Mouse (Mus musculus) liver, embryonic 14.5 days (tissue): ENCODE measurements around the gene Bcl2l13. TPM values are rescaled to one million over a fixed set of nuclear protein-coding genes. Genes with fewer than 3 reads are reported as not detected.
A peak's percentile ranks its signal among the peaks of the same experiment; 100 is the strongest.
"Not testable (repeated sequence)": the region's sequence is repeated elsewhere in the genome, so short reads cannot be mapped to it uniquely, and the experiment has no call there.

Experiments used
- ATAC-seq: fragments of 200-750 bp; cut with Nextera tagmentation; 2 replicates; pipeline ENCODE4 v1.8.0; 2017; ENCODE audit warnings: moderate number of reproducible peaks, mild to moderate bottlenecking, moderate library complexity; ENCODE audit not compliant: insufficient read depth
- DNase-seq, 3 experiments: peaks; one replicate each; pipeline ENCODE4 v3.0.0-alpha.2; 2012 to 2013; ENCODE audit warnings: low read depth in 3 of 3, low spot score in 3 of 3
- H3K27ac ChIP-seq: fragments of 300-500 bp; sonication (generic); 2 replicates; pipeline ENCODE4 v1.5.1; 2014; ENCODE audit warnings: moderate library complexity, mild to moderate bottlenecking, control low read depth, inconsistent platforms
- H3K27me3 ChIP-seq: fragments of 300-500 bp; sonication (generic); 2 replicates; pipeline ENCODE4 v1.6.1; 2014; ENCODE audit warnings: mild to moderate bottlenecking, low read length, moderate library complexity; ENCODE audit not compliant: control insufficient read depth, insufficient read depth
- H3K36me3 ChIP-seq: fragments of 300-500 bp; sonication (generic); replicated peaks from 2 replicates; pipeline ENCODE4 v1.6.1; 2014; ENCODE audit warnings: low read depth; ENCODE audit not compliant: control insufficient read depth, insufficient read depth
- H3K4me1 ChIP-seq, 2 experiments: fragments of 200-500 bp in 1 of 2; fragments of 300-500 bp in 1 of 2; sonication (generic) in 1 of 2; replicated peaks; 2 replicates each; pipeline ENCODE4 v1.6.1; 2012 to 2014; ENCODE audit warnings: antibody characterized with exemption in 1 of 2, inconsistent platforms in 1 of 2, low read length in 1 of 2; ENCODE audit not compliant: control insufficient read depth in 2 of 2, insufficient read depth in 2 of 2
- H3K4me2 ChIP-seq: fragments of 300-500 bp; sonication (generic); 2 replicates; pipeline ENCODE4 v1.6.1; 2014; ENCODE audit warnings: low read depth, mild to moderate bottlenecking, control low read depth, moderate library complexity
- H3K4me3 ChIP-seq, 2 experiments: fragments of 200-500 bp in 1 of 2; fragments of 300-500 bp in 1 of 2; sonication (generic) in 1 of 2; 2 replicates each; pipeline ENCODE4 v1.5.1; 2012 to 2014; ENCODE audit warnings: low read depth in 2 of 2, low read length in 2 of 2, mild to moderate bottlenecking in 2 of 2, control low read depth in 1 of 2, inconsistent platforms in 1 of 2, moderate library complexity in 1 of 2; ENCODE audit not compliant: insufficient read depth in 1 of 2
- H3K9ac ChIP-seq: fragments of 300-500 bp; sonication (generic); replicated peaks from 2 replicates; pipeline ENCODE4 v1.6.1; 2014; ENCODE audit warnings: mild to moderate bottlenecking, control low read depth, moderate library complexity
- H3K9me3 ChIP-seq: fragments of 300-500 bp; sonication (generic); 2 replicates; pipeline ENCODE4 v1.6.1; 2016; ENCODE audit warnings: low read length, mixed read lengths; ENCODE audit not compliant: control insufficient read depth
- CTCF ChIP-seq: IDR thresholded peaks from 2 replicates; pipeline ENCODE4 v1.5.1; 2016; ENCODE audit warnings: antibody characterized with exemption, low read depth, control low read depth
- EP300 ChIP-seq: IDR thresholded peaks from 2 replicates; pipeline ENCODE4 v1.6.1; 2016; ENCODE audit warnings: antibody characterized with exemption, low read depth
- WGBS: fragments of 180-500 bp; shearing (Covaris S2); extraction: QIAGEN DNeasy Blood & Tissue Kit; methylation state at CpG from one replicate; pipeline ENCODE4 v1.1.7; 2014; ENCODE audit not compliant: insufficient replicate concordance; 5-methylcytosine and 5-hydroxymethylcytosine counted together
- polyA plus RNA-seq, 2 experiments: library from polyadenylated mRNA; depleted of rRNA in 1 of 2; stranded (reverse) in 1 of 2; unstranded in 1 of 2; fragments of >200 nt; fragmentation: Nextera tagmentation in 1 of 2; extraction: Ambion mirVana in 1 of 2; gene quantifications; 2 replicates each; pipeline versions ENCODE4 v1.2.1 to v1.2.3; 2012 to 2014

The Bcl2l13 gene
- polyA plus RNA-seq, 2 experiments: 18.1 to 28.6 TPM

GRCm38 (mm10) chr6:120836389-120837151, 558 bp downstream of the Bcl2l13 start:
- H3K9ac ChIP-seq: peak overlapping the region; percentile 86
- no peaks in the 10 kb centered on the region for H3K9me3 ChIP-seq
- no peaks in the 10 kb centered on the region; the same call in 1 of the 2 replicates for H3K36me3 ChIP-seq
- 2% methylated on average over 37 of the region's 37 CpGs for WGBS
- DNase-seq (no peak), ATAC-seq (peak; percentile 32)
- peak overlapping the region; percentile 79 for H3K4me2 ChIP-seq
- peak overlapping the region; percentile 81 to 91 for H3K4me3 ChIP-seq
- TF ChIP-seq EP300 (no peak), CTCF (no peak)
- peaks cover 40 to 42% of the 10 kb centered on the region in 2 experiments for H3K4me1 ChIP-seq
- peak overlapping the region; percentile 87 for H3K27ac ChIP-seq
- no peaks in the 10 kb centered on the region for H3K27me3 ChIP-seq

GRCm38 (mm10) chr6:120837152-120837530, 1.1 kb downstream of the Bcl2l13 start:
- Histone ChIP-seq H3K4me3 (peak overlapping the region; percentile 81 to 91), H3K36me3 (no peaks in the 10 kb centered on the region; the same call in 1 of the 2 replicates), H3K4me1 (peaks cover 38 to 43% of the 10 kb centered on the region in 2 experiments), H3K27me3 (no peaks in the 10 kb centered on the region), H3K9ac (peak overlapping the region; percentile 86), H3K27ac (peak overlapping the region; percentile 87), H3K4me2 (peak overlapping the region; percentile 79), H3K9me3 (no peaks in the 10 kb centered on the region)
- ATAC-seq (no peak), DNase-seq (no peak)
- TF ChIP-seq EP300 (no peak), CTCF (no peak)
- WGBS: 19% methylated on average over 1 of the region's 1 CpGs

DNA sequence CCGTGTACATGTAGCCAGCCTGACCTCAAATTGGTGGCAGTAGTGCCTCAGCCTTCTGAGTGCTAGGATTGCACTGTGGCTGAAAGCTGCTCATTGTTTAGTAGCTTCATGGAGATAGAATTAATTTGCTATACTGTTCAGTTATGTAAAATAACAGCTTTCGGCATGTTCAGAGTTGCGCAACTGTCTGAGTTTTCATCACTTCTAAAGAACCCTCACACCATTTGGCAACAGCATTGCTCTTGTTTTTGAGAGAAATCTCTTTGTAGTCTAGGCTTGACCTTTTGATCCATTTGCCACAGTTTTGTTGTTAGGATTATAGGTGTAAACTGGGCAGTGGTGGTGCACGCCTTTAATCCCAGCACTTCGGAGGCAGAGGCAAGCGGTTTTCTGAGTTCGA, 4.2 kb downstream of the Bcl2l13 start:
- Histone ChIP-seq H3K27me3 (no peaks in the 10 kb centered on the region), H3K4me2 (no peak overlapping the region), H3K4me3 (no peak overlapping the region), H3K9me3 (no peaks in the 10 kb centered on the region), H3K36me3 (peaks cover 3% of the 10 kb centered on the region; the same call in 1 of the 2 replicates), H3K27ac (no peak overlapping the region), H3K9ac (no peak overlapping the region), H3K4me1 (peaks cover 26 to 28% of the 10 kb centered on the region in 2 experiments)
- no peak for DNase-seq
- TF ChIP-seq EP300 (no peak), CTCF (no peak)
- WGBS: 91% methylated on average over 7 of the region's 7 CpGs
- no peak for ATAC-seq

- Histone ChIP-seq H3K27me3 (no peaks in the 10 kb centered on the region), H3K9ac (peak overlapping the region; percentile 41), H3K4me3 (peak overlapping the region in 1 of 2 experiments; percentile 6; a peak in 1 of 4 replicates), H3K4me1 (peaks cover 24 to 25% of the 10 kb centered on the region in 2 experiments), H3K27ac (peak overlapping the region; percentile 34), H3K4me2 (peak overlapping the region; percentile 40), H3K36me3 (peaks cover 3% of the 10 kb centered on the region; the same call in 1 of the 2 replicates), H3K9me3 (no peaks in the 10 kb centered on the region)
- TF ChIP-seq EP300 (peak; percentile 88), CTCF (no peak)
- DNase-seq (peak in 1 of 3 experiments; percentile 76), ATAC-seq (peak; percentile 70)
- 42% methylated on average over 5 of the region's 5 CpGs for WGBS
Measured at GRCm38 (mm10) chr6:120841754-120842153, 5.7 kb downstream of the Bcl2l13 start.

- H3K4me2 ChIP-seq, DNase-seq, H3K4me3 ChIP-seq, H3K27me3 ChIP-seq, H3K27ac ChIP-seq, ATAC-seq, H3K9ac ChIP-seq, H3K9me3 ChIP-seq: not testable (repeated sequence)
- Histone ChIP-seq H3K36me3 (peaks cover 49% of the 10 kb centered on the region), H3K4me1 (peaks cover 14% of the 10 kb centered on the region in 2 experiments)
Measured at GRCm38 (mm10) chr6:120850720-120851119, 14.7 kb downstream of the Bcl2l13 start.
